Mouse (Mus musculus) cerebellum, adult 18-20 months (tissue): Measurements from ENCODE around the gene Bhlhe41.

ENCODE experiments used
- DNase-seq, 2 experiments: peaks; one replicate each; pipeline ENCODE4 v3.0.0; 2021

Bhlhe41 gene

DNA sequence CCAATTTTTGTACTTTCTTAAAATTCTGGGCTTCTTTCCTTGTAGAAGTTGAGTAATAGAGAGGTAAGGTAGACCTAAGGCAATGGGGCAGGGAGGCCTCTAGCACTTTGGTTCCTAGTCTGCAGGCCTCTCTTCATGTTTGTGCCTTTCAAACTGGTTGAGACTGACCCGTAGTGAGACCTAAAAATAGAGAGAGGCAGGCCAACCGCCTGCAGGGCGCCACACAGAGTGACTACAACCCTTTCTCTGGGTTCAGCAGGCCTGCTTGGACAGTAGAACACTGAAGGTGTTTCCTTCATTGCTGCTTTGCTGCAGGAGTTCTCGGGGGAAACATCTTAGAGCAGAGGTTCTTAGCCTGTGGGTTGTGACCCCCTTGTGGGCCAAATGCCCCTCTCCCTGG lies 5.6 kb upstream of the Bhlhe41 start:
- DNase-seq, result no peak

DNA sequence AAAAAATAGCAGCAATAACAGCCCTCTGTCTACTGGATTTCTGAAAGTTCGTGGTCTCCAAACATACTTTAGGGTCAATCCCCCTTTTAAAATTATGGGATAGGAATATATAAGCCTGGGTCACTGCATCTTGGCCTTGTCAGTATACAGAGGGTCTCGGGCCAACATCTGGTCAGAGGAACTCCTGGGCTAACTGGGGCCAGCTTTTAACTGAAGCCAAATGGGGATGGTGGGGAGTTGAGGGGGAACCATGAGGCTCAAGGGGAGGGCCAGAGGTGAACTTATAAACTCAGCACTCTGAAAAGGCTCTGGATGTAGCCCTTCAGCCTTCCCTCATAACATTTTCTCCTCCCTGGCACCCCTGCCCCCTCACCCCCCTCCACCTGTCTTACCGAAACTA lies 1.8 kb upstream of the Bhlhe41 start:
- DNase-seq, result no peak

DNA sequence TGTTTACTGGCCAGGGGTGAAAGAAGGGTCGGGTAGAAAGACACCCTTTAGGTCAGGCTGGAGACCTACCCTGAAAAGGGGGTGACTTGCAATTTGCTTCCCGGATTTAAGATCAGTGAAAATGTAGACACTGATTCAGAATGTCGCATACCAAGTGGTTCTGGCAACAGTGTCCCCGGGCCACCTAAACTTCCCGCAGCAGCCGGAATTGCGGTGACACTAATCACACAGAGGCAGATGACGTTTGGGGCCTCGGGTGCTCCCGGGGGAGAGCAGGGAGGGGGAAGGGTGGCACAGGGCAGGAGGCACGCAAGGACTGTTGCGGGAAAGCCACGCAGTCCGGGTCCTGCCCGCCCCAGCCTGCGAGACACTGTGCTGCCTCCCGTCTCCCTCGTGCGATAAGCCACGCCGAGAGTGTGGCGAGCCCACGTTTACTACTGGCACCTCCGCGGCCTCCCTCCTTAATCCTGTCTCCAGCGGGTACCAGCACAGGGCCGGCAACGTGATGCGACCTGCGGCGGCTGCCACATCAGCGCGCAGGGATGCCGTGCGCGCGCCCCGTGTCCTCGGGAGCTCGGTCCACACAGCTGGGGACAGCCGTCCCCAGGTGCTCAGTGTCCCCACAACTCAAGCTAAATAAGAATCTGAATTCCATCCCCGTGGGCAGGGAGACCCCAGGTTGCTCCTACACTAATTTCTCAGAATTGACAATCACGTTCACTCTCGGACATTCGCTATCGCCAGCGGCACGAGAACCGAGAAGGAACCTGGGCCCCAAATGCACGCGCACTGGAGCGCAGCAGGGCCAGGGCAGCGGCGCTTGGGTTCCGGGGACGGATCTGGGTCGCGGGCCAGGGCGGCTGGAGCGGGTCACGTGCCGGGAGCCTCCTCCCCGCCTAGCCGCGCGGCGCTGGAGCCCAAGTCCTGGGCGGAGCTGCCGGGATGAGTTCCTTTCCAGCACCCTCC lies 811 bp upstream of the Bhlhe41 start:
- peak; percentile 91 for DNase-seq

DNA sequence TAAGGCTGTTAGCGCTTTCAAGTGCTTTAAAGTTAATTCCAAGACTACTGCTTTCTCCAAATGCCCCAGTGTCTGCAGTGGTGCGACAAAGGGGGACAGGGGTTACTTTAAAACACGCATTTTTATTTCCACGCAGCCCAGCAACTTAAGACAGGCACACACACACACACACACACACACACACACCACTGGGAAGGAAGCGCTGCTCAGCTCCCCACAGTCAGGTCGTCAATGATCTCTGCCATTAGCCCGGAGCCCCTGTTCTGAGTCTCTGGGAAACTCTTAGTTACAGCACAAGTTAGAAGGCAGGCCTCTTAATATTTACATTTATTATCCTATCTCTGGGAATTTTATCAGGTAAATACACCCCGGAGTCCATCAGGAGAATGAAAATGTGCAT lies 1.2 kb downstream of the Bhlhe41 start:
- peak in 1 of 2 experiments; percentile 50 for DNase-seq

DNA sequence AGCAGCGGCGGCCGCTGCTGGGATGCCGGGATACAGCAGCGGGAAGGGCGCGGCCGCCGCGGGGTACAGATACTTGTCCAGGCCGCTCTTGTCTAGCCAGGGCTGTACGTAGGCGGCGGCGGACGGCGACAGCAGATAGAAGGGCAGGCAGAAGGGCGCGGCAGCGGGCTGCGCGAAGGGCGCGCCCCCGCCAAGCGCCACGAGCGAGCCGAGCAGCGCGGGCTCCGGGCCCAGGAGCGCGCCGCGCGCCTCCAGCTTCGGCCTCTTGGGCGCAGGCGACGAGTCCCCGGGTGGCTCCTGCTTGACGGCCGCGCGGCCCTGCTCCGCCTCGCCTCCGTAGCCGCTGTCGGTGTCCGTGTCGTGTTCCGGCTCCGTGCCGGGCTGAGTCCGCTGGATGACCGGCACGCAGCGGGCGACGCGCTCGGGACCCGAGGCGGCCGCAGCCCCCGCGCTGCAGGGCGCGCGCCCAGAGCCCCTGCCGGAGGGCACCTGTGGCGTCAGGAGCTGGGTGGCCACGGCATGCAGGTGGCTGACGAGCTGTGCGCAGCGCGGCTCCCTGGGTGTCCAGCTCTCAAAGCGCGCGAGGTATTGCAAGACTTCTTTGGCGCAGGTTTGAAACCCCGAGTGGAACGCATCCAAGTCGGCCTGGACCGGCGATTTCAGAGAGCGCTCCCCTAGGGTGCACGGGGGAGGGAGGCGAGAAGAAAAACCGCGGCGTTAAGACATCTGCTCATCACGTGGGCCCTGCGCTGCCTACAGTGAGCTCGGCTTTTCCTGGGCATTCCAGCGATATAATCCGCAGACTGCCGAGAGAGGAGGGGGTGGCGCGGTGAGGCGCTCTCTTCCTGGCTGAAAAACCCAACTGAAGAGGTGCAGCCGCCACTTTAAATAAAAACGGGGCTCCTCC lies 2.0 kb downstream of the Bhlhe41 start:
- peak; percentile 76 to 86 for DNase-seq

DNA sequence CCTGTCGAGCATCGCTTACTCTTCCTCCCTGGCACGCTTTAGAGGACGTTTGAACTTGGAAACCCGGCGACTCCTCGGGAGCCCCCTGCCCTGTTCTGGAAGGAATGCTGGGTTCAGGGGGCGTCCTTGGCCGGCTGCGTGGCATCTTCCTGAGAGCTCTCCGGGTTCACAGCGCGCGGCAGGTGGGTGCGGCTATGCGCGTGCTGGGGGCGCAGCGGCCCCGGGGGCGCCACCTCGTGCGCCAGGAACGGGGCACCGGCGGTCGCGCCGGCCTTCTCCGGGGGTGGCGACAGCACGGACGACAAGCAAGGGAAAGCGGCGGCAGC lies 2.7 kb downstream of the Bhlhe41 start:
- no peak for DNase-seq

DNA sequence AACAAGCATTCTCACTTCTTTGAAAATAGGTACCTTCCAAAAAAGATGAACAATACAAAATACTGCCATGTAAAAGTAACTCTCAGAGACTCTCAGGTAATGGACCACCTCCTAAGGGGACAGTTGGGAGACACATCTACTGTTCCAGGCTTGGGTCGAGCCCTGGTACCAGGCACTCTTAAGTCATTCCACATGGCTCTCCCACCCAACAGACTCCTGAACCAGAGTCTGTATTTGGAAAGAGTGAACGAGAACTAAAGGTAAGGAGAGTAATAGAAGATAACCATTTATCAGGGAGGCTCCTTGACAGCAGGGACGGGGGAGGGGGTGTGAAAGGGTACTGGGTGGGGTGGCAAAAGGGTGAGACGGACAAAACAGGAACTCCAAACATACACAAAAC lies 3.0 kb downstream of the Bhlhe41 start:
- no peak for DNase-seq

DNA sequence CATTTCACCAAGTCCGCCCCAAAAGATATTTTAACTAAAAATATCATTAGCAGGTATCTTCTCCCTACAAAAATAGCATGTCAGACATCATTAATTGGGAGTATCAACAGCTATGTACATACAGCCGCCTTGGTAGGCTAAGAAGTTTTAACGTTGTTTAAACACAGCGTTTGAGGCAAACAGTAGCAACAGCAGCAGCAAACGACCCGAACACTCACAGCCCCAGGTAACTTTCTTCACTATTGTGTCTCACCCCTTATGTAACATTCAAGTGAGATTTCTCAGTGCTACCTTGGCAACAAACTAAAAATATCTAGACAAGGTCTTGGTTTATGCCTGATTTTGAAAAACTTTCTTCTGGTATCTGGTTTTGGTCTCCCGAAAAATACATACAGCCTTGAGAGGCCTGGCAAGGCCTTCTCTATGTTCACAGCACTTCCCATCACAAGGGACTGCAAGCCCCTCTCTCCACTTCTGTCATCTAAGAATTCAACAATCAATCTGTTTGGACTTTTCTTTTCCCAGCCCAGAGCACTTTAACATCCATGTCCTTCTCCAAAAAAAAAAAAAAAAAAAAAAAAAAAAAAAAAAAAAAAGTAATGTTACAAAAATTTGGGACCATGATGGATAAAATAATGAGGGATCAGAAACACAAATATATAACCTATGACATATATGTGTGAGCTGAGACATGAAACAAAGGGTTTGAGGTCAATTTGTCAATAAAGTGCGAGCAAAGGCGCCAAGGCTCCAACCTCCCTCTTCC lies 3.7 kb downstream of the Bhlhe41 start:
- DNase-seq, result no peak

DNA sequence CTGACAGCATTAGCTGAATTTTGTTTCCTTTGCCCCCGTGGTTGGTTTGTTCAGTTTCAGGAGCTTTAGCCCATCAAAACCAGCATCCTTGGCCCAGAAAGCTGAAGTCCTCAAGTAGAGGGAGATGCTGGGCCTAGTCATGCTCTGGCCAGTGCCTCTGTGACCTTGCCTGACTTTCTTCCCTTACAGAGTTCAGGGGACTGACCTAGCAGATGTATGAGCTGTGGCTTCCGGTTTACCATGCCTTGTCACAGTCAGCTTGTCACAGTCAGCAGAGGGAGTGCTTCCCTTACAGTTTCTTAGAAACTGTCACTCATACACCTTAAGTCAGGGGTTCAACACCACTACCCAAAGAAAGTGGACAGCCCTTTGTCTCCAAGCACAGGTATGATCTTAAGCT lies 5.0 kb downstream of the Bhlhe41 start:
- no peak for DNase-seq

DNA sequence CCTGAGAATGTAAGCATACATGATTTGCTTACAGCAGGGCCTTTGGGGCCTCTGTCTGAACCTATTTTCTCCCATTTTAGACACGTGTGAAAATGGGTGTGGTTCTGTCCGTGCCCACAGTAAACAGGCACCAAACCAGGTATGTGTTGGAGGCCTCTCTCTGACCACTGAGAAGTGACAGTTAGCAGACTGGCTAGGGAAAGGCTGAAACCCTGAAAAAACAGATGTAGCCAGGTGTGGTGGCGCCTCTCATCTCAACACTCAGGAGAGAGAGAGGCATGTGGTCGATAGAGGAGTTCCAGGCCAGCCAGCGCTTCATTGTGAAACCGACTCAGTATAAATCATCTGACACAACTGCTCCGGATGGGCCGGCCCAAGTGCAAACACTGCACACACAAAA lies 6.9 kb downstream of the Bhlhe41 start:
- DNase-seq, result no peak

DNA sequence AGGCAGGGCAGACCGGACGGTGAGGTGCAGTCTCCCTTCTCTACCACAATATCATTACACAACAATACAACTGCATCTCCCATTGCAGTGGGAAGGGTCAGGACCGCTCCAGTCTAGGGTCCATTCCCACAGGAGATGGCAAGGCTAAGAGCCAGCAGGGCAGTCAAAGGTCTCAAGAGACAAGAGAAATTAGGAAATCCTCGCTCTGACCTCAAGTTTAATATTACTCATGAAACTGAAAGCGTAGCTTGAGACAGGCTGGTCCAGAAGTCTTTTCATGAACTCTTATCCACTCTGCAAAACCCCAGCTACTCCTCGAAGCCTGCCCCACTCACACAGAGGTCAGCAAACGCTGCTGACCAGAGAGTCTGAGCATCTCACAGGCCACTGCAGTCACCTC lies 7.9 kb downstream of the Bhlhe41 start:
- no peak for DNase-seq

DNA sequence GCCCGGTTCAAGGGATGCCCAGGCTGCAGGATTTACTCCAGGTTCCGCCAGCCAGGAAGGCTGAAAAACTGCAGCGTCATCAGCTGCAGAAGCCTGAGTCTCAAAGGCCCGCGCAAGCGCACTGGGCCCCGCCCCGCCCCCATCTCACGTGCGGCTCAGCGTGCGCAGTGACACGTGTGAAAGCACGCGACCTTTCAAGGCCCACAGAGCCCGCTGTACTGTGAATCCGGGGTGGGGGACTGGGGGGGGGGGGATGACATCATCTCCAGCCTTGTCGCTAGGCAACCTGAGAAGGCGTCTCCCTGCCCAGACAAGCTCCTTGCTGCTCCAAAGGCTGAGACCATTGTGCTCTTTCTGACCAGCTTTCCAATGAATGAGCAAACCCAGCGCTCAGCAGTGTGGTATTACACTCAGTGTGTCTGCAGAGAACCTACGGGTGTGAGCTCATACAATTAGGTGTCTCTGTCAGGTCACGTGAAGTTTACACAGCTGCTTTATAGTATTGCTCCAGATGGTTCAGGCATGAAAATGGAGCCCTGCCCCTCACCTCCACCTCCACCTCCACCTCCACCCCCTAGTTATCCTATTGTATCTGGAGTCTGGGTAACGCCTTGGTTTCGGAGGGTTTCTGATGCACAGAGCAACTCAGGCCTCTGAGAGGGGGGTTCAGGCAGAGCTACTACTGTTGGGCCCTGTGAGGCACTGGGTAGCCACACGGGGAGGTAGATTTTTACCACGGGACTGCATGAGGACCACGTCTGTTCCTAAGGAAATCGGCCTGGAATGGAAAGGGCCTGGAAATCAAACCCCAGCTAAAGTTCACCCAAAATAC lies 9.4 kb downstream of the Bhlhe41 start:
- peak; percentile 89 to 98 for DNase-seq

DNA sequence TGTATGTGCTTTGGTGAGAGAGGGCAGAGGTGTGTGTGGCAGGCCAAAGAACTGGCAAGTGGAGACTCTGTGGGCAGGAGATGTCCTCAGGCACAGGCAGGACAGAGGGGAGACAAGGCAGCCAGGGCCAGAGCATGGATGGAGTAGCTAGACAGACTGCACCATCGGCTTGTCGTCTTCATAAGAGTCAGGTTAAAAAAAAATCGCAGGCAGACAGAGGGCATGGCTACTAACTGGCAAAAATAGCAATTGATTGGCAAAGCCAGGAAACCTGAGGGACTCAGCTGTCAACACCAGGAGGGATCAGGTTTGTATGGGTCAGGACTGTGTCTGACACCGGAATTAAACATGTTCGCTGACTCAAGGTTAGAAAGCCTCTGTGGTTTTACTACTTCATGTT lies 10.6 kb downstream of the Bhlhe41 start:
- peak in 1 of 2 experiments; percentile 32 for DNase-seq

DNA sequence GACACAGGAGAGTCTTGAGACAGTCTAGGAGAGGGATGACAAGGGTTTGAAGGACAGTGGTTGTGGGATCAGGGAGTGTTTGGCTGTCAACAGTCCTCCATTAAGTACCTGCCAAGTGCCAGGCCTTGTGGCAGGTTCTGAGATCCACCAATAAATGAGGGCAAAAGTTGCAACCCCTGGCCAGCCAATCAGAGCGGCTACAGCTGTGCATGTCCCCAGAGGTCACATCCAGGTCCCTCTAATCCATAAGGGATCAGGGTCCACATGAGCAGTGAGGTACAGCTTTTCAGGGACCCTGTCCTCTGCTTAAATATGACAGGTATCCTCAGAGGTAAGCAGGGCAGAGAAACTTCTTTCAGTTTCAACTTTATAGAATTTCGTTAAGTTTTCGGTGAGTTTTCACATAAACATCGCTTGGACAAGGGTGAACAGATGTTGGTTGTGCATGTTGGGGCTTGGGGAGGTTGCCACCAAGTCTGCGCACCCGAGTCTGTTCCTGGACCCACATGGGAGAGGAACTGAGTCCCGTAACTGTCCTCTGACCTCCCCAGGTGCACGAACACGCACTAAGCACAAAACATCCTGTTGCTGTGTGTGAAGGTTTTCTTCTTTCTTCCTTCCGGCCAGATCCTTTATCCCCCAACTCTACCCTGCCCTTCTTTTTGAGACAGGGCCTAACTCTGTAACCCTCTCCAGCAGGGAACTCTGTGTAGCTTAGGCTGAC lies 11.8 kb downstream of the Bhlhe41 start:
- DNase-seq, result no peak

DNA sequence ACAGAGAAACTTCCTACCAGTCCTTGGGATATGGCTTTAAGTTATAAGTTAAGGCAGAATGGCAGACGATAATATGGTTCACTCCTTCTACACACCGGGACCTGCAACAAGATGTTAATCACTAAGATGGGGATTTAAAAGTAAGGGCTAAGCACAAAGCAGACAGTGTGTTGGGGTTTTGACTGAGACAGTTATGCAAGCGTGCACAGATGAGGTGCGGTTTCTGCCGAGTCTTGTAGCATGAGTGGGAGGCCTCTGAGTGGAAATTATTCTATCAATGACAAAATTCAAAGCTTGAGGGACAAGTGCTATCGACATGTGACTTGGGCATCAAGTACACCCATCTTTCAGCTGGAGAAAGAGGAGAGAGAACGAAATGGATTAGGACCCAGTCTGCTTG lies 12.7 kb downstream of the Bhlhe41 start:
- no peak for DNase-seq

DNA sequence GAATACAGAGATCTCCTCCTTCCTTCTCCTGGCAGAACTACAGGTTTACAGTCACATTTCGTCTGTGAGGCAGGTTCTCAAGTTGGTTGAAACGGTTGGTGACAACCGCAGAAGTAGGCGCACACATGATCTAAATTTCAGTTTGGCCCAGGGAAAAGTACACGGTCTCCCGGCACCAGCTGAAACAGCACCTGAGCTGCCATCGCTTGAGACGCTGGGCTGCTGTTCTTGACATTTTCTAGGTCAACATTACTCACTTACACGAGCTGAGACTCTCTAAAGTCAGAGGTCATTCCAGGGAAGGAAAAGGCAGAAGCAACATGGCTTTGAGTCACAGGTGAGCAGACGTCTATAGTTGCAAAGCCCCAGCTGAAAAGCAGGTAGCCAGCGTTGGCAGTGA lies 13.4 kb downstream of the Bhlhe41 start:
- DNase-seq, result no peak

DNA sequence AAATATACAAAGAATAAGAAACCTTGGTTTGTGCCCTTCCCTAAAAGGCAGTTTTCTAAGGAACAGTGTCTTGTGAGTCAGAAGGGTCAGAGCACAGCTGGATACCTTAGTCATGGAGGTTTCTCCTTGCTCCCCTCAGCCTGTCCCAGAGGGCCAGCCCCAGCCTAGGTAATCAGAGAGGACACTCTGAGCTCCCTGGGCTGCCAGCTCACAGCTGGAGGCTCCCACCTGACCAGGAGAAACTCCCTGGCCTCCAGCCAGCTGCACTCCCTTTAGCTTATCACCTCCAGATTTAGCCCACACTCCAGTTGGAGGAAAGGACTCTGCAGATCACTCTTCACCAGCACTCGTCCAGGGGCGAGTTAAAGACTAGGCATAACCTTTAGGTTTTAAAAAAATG lies 14.6 kb downstream of the Bhlhe41 start:
- peak; percentile 60 to 70 for DNase-seq

DNA sequence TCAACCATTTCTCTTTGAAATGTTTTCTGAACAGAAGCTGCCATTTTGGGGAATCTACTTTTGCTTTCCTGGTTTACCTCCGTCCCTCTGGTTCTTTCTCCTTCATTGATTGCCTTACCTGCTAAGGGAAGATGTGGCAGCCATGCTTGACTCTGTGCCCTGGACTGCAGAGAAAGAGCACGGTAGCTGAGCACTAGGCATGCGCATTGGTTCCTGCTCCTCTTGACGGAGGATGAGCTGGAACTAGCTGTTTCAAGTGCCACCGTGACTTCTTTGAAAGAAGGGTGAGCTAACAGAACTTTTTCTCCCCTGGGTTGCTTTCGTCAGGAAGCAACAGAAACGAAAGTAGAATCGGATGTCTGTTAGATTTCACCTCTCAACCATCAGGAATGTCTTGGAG lies 17.7 kb downstream of the Bhlhe41 start:
- DNase-seq, result no peak

DNA sequence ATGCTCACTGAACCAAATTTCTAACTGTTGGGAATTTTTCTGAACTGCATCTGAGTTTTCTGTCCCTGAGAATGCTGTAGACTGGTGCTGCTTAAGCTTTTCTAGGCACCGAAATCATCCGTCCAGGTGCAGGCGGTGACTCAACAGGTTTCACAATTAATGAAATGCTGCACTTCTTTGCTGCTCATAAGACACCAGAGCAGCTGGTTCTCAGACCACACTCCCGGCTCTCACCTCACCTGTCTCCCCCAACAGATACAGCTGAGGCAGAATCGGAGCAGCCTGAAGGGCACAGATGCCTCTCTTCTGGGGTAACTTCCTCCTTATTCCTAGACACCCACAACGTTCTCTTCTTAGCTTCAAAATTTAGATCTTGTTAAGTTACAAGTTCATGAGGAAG lies 18.4 kb downstream of the Bhlhe41 start:
- DNase-seq, result no peak

DNA sequence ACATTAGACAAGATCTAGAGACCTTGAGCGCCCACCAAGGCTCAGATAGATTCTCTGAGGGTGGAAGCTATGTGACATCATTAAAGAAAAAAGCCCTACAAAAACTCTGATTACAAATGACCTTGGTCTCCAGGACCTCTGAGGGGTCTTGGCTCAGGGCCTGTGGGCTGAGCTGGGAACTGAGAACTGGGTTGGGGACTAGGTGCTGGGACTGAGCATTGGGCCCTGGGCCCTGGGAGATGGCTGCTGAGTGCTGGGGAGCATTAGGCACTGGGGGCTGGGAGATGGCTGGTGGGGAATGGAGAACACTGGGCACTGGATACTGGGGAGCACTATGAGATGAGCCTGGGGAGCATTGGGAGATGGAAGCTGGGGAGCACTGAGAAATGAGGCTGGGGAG lies 19.3 kb downstream of the Bhlhe41 start:
- DNase-seq, result no peak

DNA sequence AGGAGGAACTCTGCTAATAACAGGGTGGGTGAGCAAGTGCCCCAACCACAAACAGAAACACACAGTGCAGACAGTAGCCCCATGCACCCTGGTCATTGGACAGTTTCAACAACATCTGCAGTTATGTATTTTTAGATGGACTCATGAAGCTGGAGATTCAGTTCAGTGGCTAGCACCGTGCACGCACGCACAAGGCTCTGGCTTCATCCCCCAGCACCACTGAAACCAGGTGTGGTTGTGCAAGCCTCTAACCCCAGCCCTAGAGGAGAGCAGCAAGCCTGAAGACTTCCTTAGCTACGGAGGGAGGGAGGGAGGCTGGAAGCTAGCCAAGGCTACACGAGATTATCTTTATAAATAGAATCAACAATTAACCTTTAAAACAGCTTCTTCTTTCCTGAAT lies 19.7 kb downstream of the Bhlhe41 start:
- no peak for DNase-seq

DNA sequence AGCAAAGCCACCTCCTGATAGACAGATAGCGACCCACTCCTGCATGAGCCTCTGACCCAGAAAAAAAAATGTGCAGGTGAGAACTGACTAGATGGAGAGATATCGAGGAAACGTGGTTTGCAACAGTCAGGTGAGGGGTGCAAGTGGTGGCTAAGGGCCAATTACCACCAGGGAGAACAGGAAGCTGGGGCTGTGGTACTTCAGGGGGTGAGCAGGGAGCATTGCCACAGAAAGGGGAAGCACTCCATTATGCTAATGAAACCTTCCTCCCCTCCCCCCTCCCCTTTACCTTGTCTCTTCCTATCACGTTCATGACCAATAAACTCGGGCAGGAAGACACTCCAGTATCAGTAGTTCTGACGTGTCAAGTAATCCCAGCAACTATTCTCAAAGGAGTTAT lies 30.0 kb downstream of the Bhlhe41 start:
- no peak for DNase-seq
